Mouse (Mus musculus) E14TG2a.4 (cell line): ENCODE data around the gene Col1a1.

ENCODE experiments used
- CTCF ChIP-seq: conservative IDR thresholded peaks from 2 replicates; pipeline ENCODE4 v1.5.1; 2014; ENCODE audit warnings: low read length
- POU5F1 ChIP-seq: IDR thresholded peaks from 2 replicates; pipeline ENCODE4 v1.6.1; 2014; ENCODE audit warnings: low read length, borderline replicate concordance

DNA sequence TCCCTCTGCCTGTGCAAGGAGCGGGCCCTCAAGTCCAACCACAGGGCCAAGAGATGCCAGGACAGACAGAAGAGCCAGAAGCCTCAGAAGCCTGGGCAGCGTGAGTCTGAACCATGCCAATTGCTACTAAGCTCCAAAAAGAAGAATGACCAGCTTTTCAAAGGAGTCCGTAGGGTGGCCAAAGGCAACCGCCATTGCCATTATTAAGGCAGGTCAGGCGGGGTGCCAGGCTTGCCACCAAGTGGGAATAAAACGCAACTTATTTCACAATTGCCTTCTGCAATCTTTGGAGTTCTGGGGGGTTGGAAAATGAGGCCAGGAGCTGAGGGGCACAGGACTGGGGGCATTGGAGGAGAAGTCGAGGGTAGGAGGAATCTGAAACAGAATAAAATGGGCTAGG is 32.2 kb downstream of the Col1a1 start:
- TF ChIP-seq CTCF = no peak
- no peak for TF ChIP-seq POU5F1
